Mouse (Mus musculus) embryonic fibroblast, embryonic 13.5 days (primary cell): ENCODE results near the gene Gpr6.

Experiments used
- CTCF ChIP-seq: IDR thresholded peaks from 2 replicates; pipeline ENCODE4 v1.5.1; 2011; ENCODE audit warnings: mild to moderate bottlenecking, control low read depth, low read length, moderate library complexity, borderline replicate concordance; ENCODE audit not compliant: insufficient read depth
- POLR2A ChIP-seq: IDR thresholded peaks from 2 replicates; pipeline ENCODE4 v1.6.1; 2011; ENCODE audit warnings: low read depth, mild to moderate bottlenecking, control low read depth, low read length, moderate library complexity

GRCm38 (mm10) chr10:41037722-41038121, 34.4 kb downstream of the Gpr6 start:
- TF ChIP-seq CTCF (no peak), POLR2A (no peak)
